Mouse (Mus musculus): ENCODE measurements around the gene Lyplal1. TPM values are rescaled to one million over a fixed set of nuclear protein-coding genes. Genes with fewer than 3 reads are reported as not detected.

The Lyplal1 gene
- under 1 TPM in 1 of 2 experiments, not detected in 1; 0.46 TPM for total RNA-seq (2023)

DNA sequence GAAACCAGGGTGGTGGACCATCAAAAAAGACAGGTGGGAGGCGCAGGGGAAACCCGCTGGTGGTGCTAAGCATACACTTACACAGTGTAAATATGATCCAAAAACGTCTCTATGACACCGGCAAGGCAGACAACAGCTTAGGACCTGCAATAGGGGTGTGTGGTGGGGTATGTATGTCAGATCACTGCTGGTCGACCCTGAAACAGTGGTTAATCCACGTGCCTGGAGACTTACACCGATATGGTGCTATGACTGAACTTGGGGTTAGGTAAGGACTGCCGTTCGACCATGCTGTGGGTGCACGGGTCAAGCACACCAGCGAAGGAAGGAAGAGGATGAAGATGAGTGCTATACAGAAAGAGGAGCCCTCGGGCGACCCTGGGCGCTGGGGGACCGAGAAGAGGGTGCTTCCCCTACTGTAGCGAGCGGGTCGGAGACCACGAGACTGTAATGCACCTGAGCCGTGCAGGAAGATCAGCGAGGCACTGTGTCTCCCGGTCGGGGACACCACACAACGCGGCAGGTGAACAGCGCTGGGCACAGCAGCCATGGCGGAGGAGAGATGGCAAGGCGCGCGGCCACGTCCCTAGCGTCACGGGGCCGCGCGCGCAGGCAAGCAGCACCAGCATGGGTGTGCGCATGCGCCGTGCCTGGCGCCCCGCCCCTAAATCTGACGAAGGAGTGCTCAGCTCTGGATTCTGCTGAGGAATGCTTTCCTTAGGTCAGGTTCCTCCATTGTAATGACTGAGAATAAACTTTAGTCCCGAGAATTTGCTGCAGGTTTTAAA lies at the start of gene Lyplal1:
TSS of gene Lyplal1 (minus strand) at position 610 of the 788 bp plus-strand sequence.

